Mouse (Mus musculus) cerebellum, adult 9-10 months (tissue): ENCODE measurements around the gene Olfr829.
"Not testable (repeated sequence)": the region's sequence is repeated elsewhere in the genome, so short reads cannot be mapped to it uniquely, and the experiment has no call there.

ENCODE experiments used
- DNase-seq: peaks from one replicate; pipeline ENCODE4 v3.0.0; 2022

Olfr829 gene

GRCm38 (mm10) chr9:18854633-18855032, at the start of gene Olfr829:
Olfr829 (plus strand) TSS chr9:18854933.
- no peak for DNase-seq

GRCm38 (mm10) chr9:18819426-18819825, 35.3 kb upstream of the Olfr829 start, which contains the start of gene Olfr828:
Olfr828 (minus strand) TSS chr9:18819526.
- no peak for DNase-seq

- DNase-seq, result no peak
Observed at GRCm38 (mm10) chr9:18874393-18874792, 19.7 kb downstream of the Olfr829 start, which contains the start of gene Olfr830. Olfr830 (plus strand) TSS chr9:18874693.

- DNase-seq, result not testable (repeated sequence)
Observed at GRCm38 (mm10) chr9:18907699-18908098, 53.0 kb downstream of the Olfr829 start.
